Mouse (Mus musculus): Measurements from ENCODE around the gene Zcchc17.

The Zcchc17 gene

DNA sequence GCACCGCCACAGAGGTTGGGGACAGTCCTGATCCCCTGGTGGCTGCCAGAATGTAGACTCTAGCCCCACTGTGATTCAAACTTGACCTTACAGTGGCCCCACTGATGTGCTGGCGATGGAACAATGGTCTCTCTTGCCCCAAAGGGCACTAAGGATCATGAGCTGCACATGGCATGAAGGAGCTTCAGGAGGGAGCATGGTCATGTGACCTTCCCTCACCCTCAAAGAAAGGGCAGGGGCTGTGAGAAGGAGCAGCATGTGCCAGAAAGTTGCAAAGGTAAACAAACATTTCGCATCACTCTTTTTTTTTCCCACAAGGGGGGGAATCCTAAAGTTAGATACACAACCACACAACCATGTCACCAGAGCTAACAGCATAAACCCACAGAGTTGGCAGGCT is 41.6 kb downstream of the Zcchc17 start:
- DNase-seq (ENCODE audit: low read depth in 2 of 2, low spot score in 2 of 2) = no peak

DNA sequence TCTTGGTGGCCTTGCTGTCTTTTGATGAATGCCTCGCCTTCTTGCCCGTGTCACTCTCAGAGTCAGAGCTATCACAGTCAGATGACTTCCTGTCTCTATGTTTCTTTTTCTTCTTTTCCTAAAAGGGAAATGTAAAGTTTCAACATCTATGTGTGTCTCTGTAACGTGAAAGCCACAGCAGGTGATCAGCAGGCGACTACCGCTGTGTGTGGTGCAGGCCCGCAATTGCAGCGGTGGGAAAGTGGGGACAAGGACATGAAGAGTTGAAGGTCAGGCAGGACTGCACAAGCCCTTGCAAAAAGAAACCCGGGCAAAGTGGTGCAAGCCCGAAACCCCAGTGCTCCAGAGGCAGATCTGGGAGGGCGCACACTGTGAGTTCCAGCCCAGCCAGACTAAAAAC is 43.1 kb downstream of the Zcchc17 start:
- DNase-seq (ENCODE audit: low read depth in 2 of 2, low spot score in 2 of 2) = no peak

GRCm38 (mm10) chr4:130315771-130316527 is 43.8 kb downstream of the Zcchc17 start:
- no peak for DNase-seq (ENCODE audit: low read depth in 2 of 2, low spot score in 2 of 2)

DNA sequence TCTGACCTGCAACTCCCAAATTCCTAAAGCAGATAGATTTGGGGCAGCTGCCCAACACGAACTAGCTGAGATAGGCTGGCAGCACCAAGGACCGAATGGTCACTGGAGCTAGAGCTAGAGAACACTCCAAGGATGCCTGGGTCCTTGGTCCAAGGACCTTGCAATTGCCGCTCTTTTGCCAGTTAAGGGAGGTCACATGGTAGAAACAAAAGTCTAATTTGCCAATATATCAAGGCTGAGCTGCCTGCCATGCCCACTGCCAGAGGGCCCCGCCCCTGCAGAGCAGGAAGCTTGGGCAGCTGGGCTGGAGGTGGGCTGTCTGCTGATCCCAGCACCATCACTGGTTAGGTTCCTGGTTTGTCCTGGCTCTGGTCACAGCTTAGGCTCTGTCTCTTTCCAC is 46.2 kb downstream of the Zcchc17 start:
- DNase-seq (ENCODE audit: low read depth in 2 of 2, low spot score in 2 of 2) = no peak

DNA sequence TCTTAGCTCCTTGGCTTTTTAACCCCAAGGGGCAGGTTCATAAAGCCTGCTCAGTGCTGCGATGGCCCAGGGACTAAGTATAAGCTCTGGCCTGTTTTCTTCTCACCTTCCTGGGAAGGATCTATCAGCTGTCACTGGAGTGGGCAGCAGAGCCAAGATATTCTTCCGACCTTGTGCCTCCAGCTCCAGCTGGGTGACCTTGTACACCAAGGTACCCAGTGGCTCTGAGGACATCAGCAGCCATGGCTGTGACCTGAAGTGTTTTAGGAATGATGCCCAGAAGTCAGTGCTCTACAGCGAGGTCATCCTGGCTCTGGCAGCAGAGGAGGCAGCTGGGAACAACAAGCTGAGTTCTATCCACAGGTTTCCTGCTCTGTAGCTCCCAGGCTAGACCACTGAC is 47.2 kb downstream of the Zcchc17 start:
- DNase-seq (ENCODE audit: low read depth in 2 of 2, low spot score in 2 of 2) = no peak

GRCm38 (mm10) chr4:130309254-130309653 is 50.5 kb downstream of the Zcchc17 start:
- DNase-seq (ENCODE audit: low read depth in 2 of 2, low spot score in 2 of 2) = no peak

DNA sequence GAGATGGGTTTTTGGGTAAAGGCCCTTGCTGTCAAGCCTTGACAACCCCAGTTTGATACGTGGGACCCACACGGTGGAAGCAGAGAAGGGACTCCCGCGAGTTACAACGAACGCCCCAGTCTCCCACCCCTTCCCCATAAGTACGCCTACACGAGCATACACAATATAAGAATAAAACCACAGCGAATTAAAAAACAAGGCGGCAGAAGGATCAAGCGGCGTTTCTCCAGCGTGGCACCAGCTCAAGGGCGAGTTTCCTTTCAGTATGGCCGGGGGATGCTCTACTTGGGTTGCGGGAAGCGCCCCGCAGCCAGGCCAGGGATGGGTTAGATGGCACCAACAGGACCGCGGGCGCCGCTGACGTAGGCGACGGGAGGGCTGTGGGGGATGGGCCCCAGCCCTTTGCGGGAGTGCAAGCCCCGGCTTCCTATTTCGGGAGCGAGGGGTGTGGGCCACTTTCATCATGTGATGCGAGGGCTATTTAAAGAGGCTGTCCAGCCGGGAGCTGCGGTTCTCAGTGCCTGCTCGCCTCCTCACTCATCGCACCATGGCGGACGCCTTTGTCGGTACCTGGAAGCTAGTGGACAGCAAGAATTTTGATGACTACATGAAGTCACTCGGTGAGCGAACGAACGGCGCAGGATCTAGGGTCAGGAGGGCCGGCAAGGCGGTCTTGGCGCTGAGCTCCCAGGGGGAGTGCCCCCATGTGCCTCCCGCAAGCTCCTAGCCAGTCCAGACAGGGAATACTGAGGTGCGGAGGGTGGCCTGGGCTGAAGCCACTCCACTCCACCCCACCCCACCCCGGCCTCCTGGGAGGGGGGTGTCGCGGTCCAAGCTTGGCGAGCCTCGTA is 51.3 kb downstream of the Zcchc17 start, which contains the start of the genes Fabp3 and Gm10570:
Fabp3 (plus strand) TSS at position 365 of the 851 bp plus-strand sequence.
Gm10570 (minus strand) TSS at position 444 of the 851 bp plus-strand sequence.
- no peak for DNase-seq (ENCODE audit: low read depth in 2 of 2, low spot score in 2 of 2)

GRCm38 (mm10) chr4:130307851-130308230 is 51.9 kb downstream of the Zcchc17 start:
- DNase-seq (ENCODE audit: low read depth in 2 of 2, low spot score in 2 of 2) = no peak

GRCm38 (mm10) chr4:130306796-130307630 is 52.7 kb downstream of the Zcchc17 start:
- DNase-seq (ENCODE audit: low read depth in 2 of 2, low spot score in 2 of 2) = no peak

GRCm38 (mm10) chr4:130304746-130305145 is 55.0 kb downstream of the Zcchc17 start:
- DNase-seq (ENCODE audit: low read depth in 2 of 2, low spot score in 2 of 2) = no peak

DNA sequence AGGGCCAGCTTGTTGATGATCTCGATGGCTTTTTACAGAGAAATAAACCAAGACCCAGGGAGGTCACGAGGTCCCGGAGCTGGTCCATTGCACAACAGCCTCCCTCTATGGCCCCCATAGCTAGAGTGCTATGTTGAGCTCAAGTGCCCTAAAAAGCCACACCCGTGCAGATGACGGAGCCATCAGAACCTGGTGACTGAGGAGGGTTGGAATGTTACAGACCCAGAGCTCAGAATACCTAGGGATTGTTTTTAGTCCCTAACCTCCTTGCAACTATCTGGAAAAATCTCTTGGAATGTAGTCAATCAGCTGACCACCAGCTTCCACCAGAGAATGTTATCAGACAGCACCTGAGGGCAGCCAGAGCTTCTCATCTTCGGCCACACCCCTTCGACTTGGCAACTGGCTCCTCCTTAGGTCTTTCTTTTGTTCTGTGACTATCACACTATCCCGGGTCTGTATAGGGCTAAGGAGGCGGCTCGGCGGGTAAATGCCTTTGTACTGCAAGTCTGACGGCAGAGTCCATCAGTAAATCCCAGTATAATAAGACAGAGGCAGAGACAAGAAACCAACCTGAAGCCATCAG is 57.4 kb downstream of the Zcchc17 start:
- DNase-seq (ENCODE audit: low read depth in 2 of 2, low spot score in 2 of 2) = no peak

DNA sequence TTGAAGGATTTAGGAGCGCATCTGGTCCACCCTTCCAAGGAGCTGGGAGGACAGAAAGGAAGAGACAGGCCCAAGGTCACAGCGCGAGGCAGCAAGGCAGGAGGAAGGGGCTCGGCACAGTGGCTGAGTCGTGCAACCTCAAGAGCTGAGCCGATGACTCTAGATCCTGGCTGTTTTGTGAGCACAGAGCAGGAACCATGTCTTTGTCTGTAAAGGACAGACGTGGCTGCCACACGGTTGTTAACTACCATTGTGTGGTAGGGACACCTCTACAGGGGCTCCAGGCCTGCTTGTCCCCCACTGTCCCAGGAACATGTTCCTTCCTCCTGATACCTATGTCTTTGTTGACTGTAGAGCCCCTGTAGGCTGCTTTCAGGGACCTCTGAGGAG is 60.1 kb downstream of the Zcchc17 start:
- no peak for DNase-seq (ENCODE audit: low read depth in 2 of 2, low spot score in 2 of 2)

DNA sequence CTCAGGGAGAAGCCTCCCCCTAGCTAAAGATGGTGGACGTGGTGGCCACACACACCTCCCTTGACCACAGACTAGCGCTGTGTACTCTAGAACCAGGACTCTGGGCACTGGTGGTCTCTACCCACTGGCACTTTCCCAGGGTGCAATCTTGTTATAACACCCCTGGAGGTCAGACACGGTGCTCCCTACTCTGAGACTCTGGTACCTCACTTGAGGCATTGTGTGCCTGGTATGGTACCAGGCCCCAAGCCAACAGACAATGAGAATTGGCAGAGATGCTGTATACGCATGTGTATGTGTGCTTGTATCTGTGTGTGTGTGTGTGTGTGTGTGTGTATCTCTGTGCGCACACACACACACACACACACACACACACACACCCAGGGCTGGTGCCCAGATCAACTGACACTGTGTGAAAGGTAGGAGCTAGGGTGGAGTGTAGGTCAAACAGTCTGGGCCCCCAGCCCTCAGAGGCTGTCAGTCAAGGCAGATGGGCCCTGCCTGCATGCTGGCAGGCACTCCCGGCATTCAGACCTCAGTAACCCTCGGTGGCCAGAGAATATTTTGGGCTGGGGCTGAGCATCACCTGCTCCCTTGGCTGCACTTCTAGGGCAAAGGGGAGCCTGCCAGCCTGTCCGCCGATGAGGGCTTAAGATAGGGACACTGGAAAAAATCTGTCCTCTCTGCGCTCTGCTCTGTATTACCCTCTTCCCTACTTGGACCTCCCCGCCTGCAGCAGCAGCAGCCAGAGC is 60.7 kb downstream of the Zcchc17 start:
- no peak for DNase-seq (ENCODE audit: low read depth in 2 of 2, low spot score in 2 of 2)

DNA sequence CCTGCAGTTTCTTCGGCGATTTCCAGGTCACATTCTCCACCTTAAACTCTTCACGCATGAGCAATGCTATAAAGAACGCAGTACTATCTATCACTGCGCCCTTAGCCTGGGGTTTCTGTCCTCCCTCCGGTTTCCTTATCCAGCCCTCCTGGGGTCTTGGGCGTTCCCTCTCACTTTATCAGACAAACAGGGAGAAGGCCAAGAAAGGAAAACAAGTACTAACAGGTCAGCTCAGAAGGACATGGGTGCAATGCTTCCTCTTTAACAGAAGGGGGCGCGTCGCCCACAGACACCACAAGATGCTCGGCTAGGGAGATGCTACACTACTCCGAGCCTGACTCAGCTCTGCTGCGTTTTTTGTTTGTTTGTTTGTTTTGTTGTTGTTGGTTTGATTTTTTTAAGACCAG is 62.6 kb downstream of the Zcchc17 start:
- no peak for DNase-seq (ENCODE audit: low read depth in 2 of 2, low spot score in 2 of 2)

GRCm38 (mm10) chr4:130296243-130296965 is 63.3 kb downstream of the Zcchc17 start:
- no peak for DNase-seq (ENCODE audit: low read depth in 2 of 2, low spot score in 2 of 2)

- no peak for DNase-seq (ENCODE audit: low read depth in 2 of 2, low spot score in 2 of 2)
Observed at GRCm38 (mm10) chr4:130295047-130295745, 64.5 kb downstream of the Zcchc17 start.

GRCm38 (mm10) chr4:130294513-130294912 is 65.2 kb downstream of the Zcchc17 start:
- DNase-seq (ENCODE audit: low read depth in 2 of 2, low spot score in 2 of 2) = no peak

DNA sequence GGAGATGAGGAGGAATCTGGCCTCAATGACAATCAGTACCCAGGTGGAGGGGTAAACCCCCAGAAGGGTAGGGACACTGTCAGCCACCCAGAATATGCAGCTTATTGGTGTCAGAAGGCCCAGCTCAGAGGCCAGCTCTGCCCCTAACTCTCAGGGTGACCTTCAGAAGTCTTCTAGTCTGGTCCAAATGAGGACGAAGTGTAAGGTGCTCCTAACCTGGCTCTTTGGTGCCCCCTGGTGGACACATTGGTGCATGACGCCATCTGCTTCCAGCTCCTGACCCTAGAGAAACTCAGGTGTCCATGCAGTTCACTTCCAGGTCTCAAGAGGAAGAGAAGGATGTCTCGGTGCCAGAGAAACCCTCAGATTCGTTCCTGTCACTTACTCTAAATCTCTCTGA is 67.5 kb downstream of the Zcchc17 start:
- DNase-seq (ENCODE audit: low read depth in 2 of 2, low spot score in 2 of 2) = peak; percentile 56 to 61

GRCm38 (mm10) chr4:130289824-130290223 is 69.9 kb downstream of the Zcchc17 start:
- no peak for DNase-seq (ENCODE audit: low read depth in 2 of 2, low spot score in 2 of 2)
